Mouse (Mus musculus) heart, embryonic 13.5 days (tissue): ENCODE data around the gene Plcd3. TPM values are rescaled to one million over a fixed set of nuclear protein-coding genes. Genes with fewer than 3 reads are reported as not detected.

Experiments used
- ATAC-seq: fragments of 200-750 bp; cut with Nextera tagmentation; 2 replicates; pipeline ENCODE4 v1.8.0; 2017; ENCODE audit warnings: moderate TSS enrichment; ENCODE audit not compliant: insufficient number of reproducible peaks, low FRiP score, low TSS enrichment; ENCODE audit errors: extremely low read depth
- H3K27ac ChIP-seq: fragments of 300-500 bp; sonication (generic); replicated peaks from 2 replicates; pipeline ENCODE4 v1.5.1; 2015; ENCODE audit warnings: moderate library complexity, mild to moderate bottlenecking, inconsistent platforms
- H3K27me3 ChIP-seq: fragments of 300-500 bp; sonication (generic); replicated peaks from 2 replicates; pipeline ENCODE4 v1.6.1; 2015; ENCODE audit warnings: mild to moderate bottlenecking, inconsistent platforms
- H3K36me3 ChIP-seq: fragments of 300-500 bp; sonication (generic); 2 replicates; pipeline ENCODE4 v1.6.1; 2015; ENCODE audit warnings: mild to moderate bottlenecking, inconsistent platforms
- H3K4me1 ChIP-seq: fragments of 300-500 bp; sonication (generic); 2 replicates; pipeline ENCODE4 v1.6.1; 2015; ENCODE audit warnings: inconsistent platforms
- H3K4me2 ChIP-seq: fragments of 300-500 bp; sonication (generic); 2 replicates; pipeline ENCODE4 v1.6.1; 2015; ENCODE audit warnings: inconsistent platforms, mild to moderate bottlenecking, moderate library complexity
- H3K4me3 ChIP-seq: fragments of 300-500 bp; sonication (generic); 2 replicates; pipeline ENCODE4 v1.5.1; 2015; ENCODE audit warnings: moderate library complexity, mild to moderate bottlenecking, inconsistent platforms
- H3K9ac ChIP-seq: fragments of 300-500 bp; sonication (generic); 2 replicates; pipeline ENCODE4 v1.6.1; 2015; ENCODE audit warnings: inconsistent platforms, mild to moderate bottlenecking, moderate library complexity
- H3K9me3 ChIP-seq: fragments of 300-500 bp; sonication (generic); 2 replicates; pipeline ENCODE4 v1.6.1; 2016; ENCODE audit warnings: inconsistent platforms
- WGBS: fragments of 180-500 bp; shearing (Covaris S2); methylation state at CpG from one replicate; pipeline ENCODE4 v1.1.7; 2015; ENCODE audit warnings: mixed read lengths; 5-methylcytosine and 5-hydroxymethylcytosine counted together
- polyA plus RNA-seq: library from polyadenylated mRNA; unstranded; fragments of >200 nt; fragmentation: Nextera tagmentation; extraction: Ambion mirVana; gene quantifications from 2 replicates; pipeline ENCODE4 v1.2.1, GENCODE M21; 2015

The Plcd3 gene
- polyA plus RNA-seq, 1 experiment from 2014 or later, result 8.7 TPM

DNA sequence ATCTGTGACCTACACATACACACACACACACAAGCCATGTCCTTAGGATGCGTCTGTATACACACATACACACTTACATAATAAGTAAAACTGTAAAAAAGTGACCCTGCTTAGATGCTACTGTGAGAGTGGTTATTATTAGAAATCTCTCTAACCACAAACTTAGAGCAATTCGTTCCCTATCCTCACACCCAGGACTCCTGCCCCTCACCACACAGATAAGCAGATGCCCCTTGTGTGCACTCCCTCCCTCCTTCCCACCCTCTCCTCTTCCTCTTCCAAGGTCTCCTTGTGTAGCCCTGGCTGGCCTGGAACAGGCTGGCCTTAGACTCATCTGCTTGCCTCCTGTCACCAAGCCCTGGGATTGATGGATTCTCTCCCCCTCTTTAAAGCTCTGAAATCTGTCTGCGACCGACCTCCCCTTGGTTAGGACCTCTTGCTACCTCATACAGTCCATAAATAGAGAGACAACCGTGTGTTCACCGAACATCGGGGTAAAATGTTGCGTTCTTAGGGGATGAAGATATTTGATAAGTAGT, 34.6 kb upstream of the Plcd3 start:
- no peak overlapping the region for H3K4me3 ChIP-seq
- peak overlapping the region; percentile 72 for H3K4me2 ChIP-seq
- H3K27ac ChIP-seq, result 0 out of 2 replicates have a peak overlapping the region, but pooled peaks have one; percentile 12
- no peaks in the 10 kb centered on the region for H3K27me3 ChIP-seq
- H3K4me1 ChIP-seq, result peaks cover 46% of the 10 kb centered on the region
- no peaks in the 10 kb centered on the region for H3K9me3 ChIP-seq
- WGBS, result 50% methylated on average over 8 of the region's 8 CpGs
- peak overlapping the region; percentile 61 for H3K9ac ChIP-seq
- no peak for ATAC-seq
- H3K36me3 ChIP-seq, result peaks cover 15% of the 10 kb centered on the region

DNA sequence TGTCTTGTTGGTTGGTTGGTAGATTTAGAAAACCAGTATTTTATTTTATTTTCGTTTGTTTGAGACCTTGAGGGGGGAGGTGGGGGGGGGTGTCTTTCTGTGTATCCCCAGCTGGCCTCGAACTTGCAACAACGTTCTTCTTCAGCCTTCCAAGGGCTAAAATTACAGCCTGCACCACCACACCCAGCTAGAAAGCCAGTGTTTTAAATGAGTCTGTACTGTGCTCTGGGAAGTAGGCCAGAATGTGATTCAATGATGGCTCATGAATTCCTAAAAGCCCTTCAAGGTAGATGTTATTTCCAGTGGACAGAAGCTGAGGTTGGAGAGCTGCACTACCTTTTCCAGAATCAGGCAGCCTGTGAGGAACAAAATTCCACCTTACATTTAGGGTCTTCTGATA, 32.8 kb upstream of the Plcd3 start:
- 71% methylated on average over 3 of the region's 3 CpGs for WGBS
- ATAC-seq, result no peak
- H3K4me2 ChIP-seq, result peak overlapping the region; percentile 72
- H3K9me3 ChIP-seq, result no peaks in the 10 kb centered on the region
- no peaks in the 10 kb centered on the region for H3K27me3 ChIP-seq
- H3K4me3 ChIP-seq, result peak overlapping the region; percentile 13; the same call in 1 of the 2 replicates
- H3K4me1 ChIP-seq, result peaks cover 54% of the 10 kb centered on the region
- H3K27ac ChIP-seq, result peak overlapping the region; percentile 89
- peaks cover 11% of the 10 kb centered on the region for H3K36me3 ChIP-seq
- peak overlapping the region; percentile 78 for H3K9ac ChIP-seq

DNA sequence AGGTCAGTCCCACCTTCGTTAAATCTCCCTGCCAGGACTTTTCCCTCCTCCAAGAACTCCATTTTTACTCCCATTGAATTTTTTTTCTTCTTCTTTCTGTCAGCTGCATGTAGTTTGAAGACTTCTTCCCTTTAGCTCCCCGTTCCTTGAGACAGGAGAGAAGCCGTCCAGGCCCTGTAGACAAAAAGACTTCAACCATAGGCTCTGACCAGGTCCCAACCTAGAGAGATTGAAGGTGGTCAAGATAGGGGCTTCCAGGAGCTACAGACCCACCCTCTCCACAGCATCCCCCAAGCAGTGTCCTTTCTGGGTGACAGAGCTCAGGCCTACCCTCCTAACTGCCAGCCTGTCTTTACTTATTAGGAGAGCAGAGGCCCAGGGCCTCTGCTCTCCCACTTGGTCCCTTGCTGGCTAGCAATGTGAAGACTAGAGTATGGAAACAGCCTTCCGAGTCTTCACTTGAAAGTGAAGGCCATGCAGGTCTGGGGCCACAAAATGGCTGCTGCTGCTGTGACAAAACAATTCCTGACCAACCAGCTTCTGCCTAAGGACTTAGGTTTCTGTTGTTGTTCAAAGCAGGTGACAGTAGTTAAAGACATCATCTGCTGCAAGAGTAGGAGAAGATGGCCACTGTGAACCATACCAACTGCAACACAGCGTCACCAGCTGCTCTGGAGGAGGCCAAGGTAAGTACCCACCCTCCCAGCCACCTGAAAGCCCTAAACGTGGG, 32.2 kb upstream of the Plcd3 start:
- Histone ChIP-seq H3K27me3 (no peaks in the 10 kb centered on the region), H3K4me1 (peaks cover 54% of the 10 kb centered on the region), H3K4me2 (peak overlapping the region; percentile 72), H3K4me3 (peak overlapping the region; percentile 98), H3K27ac (peak overlapping the region; percentile 89), H3K36me3 (peaks cover 5% of the 10 kb centered on the region), H3K9me3 (no peaks in the 10 kb centered on the region), H3K9ac (peak overlapping the region; percentile 78)
- ATAC-seq, result no peak
- 55% methylated on average over 6 of the region's 6 CpGs for WGBS

DNA sequence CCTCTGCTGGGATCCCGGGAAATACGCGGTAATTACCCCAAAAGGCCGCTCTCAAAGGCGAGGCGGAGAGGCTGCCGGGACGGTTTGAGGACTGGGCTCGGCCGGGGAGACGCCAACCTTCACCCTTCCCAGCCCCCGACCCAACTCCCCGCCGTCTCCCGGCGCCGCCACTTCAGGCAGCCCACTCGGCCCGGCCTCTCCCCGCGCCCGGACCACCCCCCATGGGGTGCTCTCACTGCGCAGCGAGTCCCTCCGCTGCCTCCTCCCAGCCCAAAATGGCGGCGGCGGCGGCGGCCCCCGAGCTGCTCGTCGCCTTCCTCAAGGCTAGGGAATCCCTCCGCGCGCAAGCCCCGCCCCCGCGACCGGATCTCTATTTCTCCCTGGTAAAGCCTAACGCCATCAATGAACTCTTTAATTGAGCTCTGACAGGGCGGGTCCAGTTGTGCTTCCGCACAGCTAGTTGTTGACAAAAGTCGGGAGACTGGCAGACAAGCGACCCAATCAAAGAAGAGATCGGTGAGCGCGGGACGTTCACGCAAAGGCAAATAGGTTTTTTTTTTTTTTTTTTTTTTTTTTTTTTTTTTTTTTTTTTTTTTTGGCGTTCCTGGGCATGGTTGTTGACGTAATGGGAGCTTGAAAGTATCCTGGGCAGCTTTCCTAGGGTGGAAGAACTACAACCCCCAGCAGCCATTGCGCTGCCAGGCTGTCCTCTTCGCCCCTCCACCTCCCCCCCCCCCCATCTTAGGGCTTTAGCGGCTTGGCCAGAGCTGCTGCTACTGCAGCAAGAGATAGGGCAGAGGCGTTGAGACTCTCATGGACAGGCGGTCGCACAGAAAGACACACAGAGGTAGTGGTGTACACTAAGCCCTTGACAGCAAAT, 31.4 kb upstream of the Plcd3 start:
- peaks cover 54% of the 10 kb centered on the region for H3K4me1 ChIP-seq
- peak overlapping the region; percentile 100 for H3K9ac ChIP-seq
- ATAC-seq, result peak; percentile 86
- peaks cover 2% of the 10 kb centered on the region; the same call in 1 of the 2 replicates for H3K36me3 ChIP-seq
- under 1% methylated on average over 58 of the region's 58 CpGs for WGBS
- H3K27ac ChIP-seq, result peak overlapping the region; percentile 100
- peak overlapping the region; percentile 88 for H3K4me2 ChIP-seq
- peak overlapping the region; percentile 98 for H3K4me3 ChIP-seq
- no peaks in the 10 kb centered on the region for H3K27me3 ChIP-seq
- H3K9me3 ChIP-seq, result no peaks in the 10 kb centered on the region

DNA sequence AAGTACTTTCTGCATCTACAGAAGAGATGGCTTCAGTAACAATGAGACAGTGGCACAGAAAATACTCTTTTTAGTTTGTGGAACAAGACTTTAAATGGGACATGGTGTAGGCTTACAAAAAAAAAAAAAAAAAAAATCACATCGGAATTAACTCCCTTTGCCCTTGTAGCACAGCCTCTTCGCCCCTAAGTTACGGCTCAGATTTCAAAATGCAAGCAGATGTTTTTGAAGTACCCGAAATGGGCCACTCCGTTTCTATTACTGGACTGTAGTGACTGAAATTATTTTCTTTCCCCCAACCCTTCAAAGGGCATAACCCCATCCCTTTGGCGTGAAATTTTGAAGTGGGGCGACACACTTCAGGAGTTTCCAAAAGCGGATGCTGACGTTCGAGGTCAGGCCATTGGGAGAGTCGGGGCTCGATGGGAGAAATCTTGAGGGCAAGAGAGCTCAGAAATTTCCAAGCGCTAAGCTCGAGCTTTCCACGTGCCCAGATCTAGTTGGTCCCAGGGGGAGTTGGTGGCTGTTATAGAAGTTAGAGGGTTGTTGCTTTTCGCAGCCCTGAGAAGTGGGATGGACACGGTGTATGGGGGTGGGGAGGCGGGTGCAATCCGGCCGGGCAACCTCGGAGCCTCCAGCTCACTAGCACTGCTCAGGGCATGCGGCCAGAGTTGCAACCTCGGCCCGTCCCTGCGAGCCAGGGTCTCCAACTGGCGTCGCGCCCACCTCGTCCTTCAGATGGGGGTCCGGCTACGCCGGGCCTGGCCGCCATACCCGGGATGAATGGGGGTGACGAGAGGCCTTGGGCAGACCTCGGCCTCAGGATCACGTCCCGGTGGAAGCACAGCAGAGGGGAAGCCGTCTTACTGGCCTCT, 30.5 kb upstream of the Plcd3 start, which contains the start of gene Hexim2:
Gene Hexim2, plus strand, starts transcription at position 729 of the 875 bp plus-strand sequence.
- H3K4me2 ChIP-seq, result peak within 1 kb of the TSS; percentile 88
- ATAC-seq, result peak; percentile 17; the same call in 1 of the 2 replicates
- H3K4me1 ChIP-seq, result peaks cover 54% of the 10 kb centered on the region
- H3K36me3 ChIP-seq, result peaks cover 2% of the 10 kb centered on the region; the same call in 1 of the 2 replicates
- H3K27me3 ChIP-seq, result no peaks in the 10 kb centered on the region
- H3K9ac ChIP-seq, result peak within 1 kb of the TSS; percentile 100
- WGBS, result under 1% methylated on average over 39 of the region's 39 CpGs
- no peaks in the 10 kb centered on the region for H3K9me3 ChIP-seq
- peak within 1 kb of the TSS; percentile 98 for H3K4me3 ChIP-seq
- peak within 1 kb of the TSS; percentile 100 for H3K27ac ChIP-seq

DNA sequence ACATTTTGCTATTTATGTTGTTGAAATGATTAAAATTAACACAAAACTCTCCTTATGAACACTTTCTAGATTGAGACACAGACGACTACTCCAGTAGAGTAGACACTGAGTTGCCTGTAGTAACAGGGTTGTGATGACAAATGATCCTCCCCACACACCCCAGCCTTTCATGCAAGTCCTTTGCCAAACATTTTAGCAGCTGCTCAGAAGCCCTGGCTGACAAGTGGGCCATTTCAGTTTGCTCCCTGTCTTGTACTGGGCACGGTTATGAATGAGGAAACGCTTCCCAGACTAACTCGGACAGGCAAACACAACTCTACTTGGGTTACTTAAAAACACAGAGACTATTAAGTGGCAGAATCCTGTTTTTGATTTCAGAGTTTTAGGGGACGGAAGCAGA, 18.9 kb upstream of the Plcd3 start:
- Histone ChIP-seq H3K4me2 (0 out of 2 replicates have a peak overlapping the region, but pooled peaks have one; percentile 11), H3K27ac (no peak overlapping the region), H3K9me3 (no peaks in the 10 kb centered on the region), H3K9ac (no peak overlapping the region), H3K27me3 (no peaks in the 10 kb centered on the region), H3K4me3 (no peak overlapping the region), H3K36me3 (no peaks in the 10 kb centered on the region), H3K4me1 (peaks cover 19% of the 10 kb centered on the region)
- WGBS, result 52% methylated on average over 5 of the region's 5 CpGs
- ATAC-seq, result no peak

DNA sequence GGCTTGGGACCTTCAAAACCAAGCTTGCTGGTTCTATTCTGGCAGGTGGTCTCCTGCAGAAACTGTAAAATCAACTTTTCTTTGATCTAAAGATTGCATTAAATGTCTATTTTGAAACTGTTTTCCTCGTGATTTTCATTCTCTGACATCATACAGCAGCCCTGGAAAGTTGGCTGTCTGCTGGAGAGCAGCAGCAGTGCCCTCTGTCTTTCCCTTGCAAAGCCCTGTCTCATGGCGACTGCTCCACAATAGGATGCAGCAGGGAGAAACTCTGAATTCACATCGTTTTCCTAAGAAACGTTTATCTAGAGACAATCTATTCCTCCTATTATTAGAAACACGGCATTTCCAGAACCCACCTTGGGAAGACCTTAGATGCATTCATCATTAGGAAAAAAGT, 18.2 kb upstream of the Plcd3 start:
- H3K9ac ChIP-seq, result no peak overlapping the region
- H3K36me3 ChIP-seq, result no peaks in the 10 kb centered on the region
- 0 out of 2 replicates have a peak overlapping the region, but pooled peaks have one; percentile 6 for H3K4me3 ChIP-seq
- peaks cover 20% of the 10 kb centered on the region for H3K4me1 ChIP-seq
- H3K9me3 ChIP-seq, result no peaks in the 10 kb centered on the region
- no peaks in the 10 kb centered on the region for H3K27me3 ChIP-seq
- WGBS, result 45% methylated on average over 5 of the region's 5 CpGs
- H3K4me2 ChIP-seq, result peak overlapping the region; percentile 93; the same call in 1 of the 2 replicates
- no peak overlapping the region for H3K27ac ChIP-seq
- ATAC-seq, result no peak

DNA sequence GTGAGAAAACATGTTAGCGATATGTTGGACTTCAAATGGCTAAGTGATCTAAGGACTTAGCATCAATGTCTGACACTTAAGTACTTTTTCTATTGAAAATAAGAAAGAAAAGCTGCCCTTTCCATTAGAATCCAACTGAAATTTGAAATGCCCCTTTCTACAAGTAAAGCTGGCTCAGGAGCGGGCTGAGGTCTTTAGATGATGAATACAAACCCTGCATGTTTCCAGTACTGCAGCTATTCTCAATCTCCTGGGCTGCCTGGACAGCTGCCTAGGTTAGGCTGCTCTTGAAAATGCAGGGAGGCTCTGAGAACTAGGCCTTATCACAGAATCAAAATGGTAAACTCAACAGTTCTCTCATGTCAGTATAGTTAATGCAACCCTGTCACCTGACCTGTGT, 17.4 kb upstream of the Plcd3 start:
- WGBS, result 91% methylated on average over 2 of the region's 2 CpGs
- H3K4me1 ChIP-seq, result peaks cover 23% of the 10 kb centered on the region
- H3K27ac ChIP-seq, result no peak overlapping the region
- peak overlapping the region; percentile 92; the same call in 1 of the 2 replicates for H3K9ac ChIP-seq
- peak overlapping the region; percentile 93 for H3K4me2 ChIP-seq
- H3K4me3 ChIP-seq, result peak overlapping the region; percentile 73
- no peaks in the 10 kb centered on the region for H3K36me3 ChIP-seq
- no peaks in the 10 kb centered on the region for H3K9me3 ChIP-seq
- ATAC-seq, result no peak
- no peaks in the 10 kb centered on the region for H3K27me3 ChIP-seq

DNA sequence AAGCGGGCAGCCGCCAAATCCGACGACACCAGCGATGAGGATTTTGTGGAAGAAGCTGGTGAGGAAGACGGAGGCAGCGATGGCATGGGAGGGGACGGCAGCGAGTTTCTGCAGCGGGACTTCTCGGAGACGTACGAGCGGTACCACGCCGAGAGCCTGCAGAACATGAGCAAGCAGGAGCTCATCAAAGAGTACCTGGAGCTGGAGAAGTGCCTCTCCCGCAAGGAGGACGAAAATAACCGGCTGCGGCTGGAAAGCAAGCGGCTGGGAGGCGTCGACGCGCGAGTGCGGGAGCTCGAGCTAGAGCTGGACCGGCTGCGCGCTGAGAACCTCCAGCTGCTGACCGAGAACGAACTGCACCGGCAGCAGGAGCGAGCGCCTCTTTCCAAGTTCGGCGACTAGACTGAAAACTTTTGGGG, 16.1 kb upstream of the Plcd3 start:
- peak overlapping the region; percentile 73 for H3K4me3 ChIP-seq
- H3K27ac ChIP-seq, result peak overlapping the region; percentile 88
- H3K4me2 ChIP-seq, result peak overlapping the region; percentile 93
- H3K9ac ChIP-seq, result peak overlapping the region; percentile 92
- H3K27me3 ChIP-seq, result no peaks in the 10 kb centered on the region
- H3K9me3 ChIP-seq, result no peaks in the 10 kb centered on the region
- WGBS, result under 1% methylated on average over 38 of the region's 38 CpGs
- no peak for ATAC-seq
- H3K4me1 ChIP-seq, result peaks cover 29% of the 10 kb centered on the region
- H3K36me3 ChIP-seq, result no peaks in the 10 kb centered on the region

DNA sequence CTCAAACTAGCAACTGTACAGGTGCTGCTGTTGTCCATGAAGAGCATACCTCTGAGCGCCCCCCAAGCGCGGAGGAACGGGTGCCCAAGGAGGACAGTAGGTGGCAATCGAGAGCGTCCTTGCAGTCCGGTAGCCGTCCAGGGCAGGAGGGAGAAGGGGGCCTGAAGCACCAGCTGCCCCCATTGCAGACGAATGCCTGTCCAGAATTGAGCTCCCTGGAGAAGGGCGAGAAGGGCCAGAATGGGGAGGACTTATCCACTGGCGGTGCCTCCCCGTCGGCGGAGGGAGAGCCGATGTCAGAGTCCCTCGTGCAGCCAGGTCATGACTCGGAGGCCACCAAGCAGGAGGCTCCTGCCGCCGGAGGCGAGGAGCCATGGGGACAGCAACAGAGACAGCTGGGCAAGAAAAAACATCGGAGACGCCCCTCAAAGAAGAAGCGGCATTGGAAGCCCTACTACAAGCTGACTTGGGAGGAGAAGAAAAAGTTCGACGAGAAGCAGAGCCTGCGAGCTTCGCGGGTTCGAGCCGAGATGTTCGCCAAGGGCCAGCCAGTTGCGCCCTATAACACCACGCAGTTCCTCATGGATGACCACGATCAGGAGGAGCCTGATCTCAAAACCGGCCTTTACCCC, 15.6 kb upstream of the Plcd3 start:
- H3K27ac ChIP-seq, result peak overlapping the region; percentile 88
- under 1% methylated on average over 35 of the region's 35 CpGs for WGBS
- H3K9ac ChIP-seq, result peak overlapping the region; percentile 92
- H3K27me3 ChIP-seq, result no peaks in the 10 kb centered on the region
- H3K9me3 ChIP-seq, result no peaks in the 10 kb centered on the region
- no peak for ATAC-seq
- H3K4me2 ChIP-seq, result peak overlapping the region; percentile 93
- peaks cover 35% of the 10 kb centered on the region for H3K4me1 ChIP-seq
- H3K36me3 ChIP-seq, result no peaks in the 10 kb centered on the region
- peak overlapping the region; percentile 73 for H3K4me3 ChIP-seq
